Mouse (Mus musculus) lung, postnatal 4 days (tissue): Measurements from ENCODE around the gene Wdr91.

Experiments used
- DNase-seq, 2 experiments: peaks; one replicate each; pipeline ENCODE4 v3.0.0; 2021

Wdr91 gene

DNA sequence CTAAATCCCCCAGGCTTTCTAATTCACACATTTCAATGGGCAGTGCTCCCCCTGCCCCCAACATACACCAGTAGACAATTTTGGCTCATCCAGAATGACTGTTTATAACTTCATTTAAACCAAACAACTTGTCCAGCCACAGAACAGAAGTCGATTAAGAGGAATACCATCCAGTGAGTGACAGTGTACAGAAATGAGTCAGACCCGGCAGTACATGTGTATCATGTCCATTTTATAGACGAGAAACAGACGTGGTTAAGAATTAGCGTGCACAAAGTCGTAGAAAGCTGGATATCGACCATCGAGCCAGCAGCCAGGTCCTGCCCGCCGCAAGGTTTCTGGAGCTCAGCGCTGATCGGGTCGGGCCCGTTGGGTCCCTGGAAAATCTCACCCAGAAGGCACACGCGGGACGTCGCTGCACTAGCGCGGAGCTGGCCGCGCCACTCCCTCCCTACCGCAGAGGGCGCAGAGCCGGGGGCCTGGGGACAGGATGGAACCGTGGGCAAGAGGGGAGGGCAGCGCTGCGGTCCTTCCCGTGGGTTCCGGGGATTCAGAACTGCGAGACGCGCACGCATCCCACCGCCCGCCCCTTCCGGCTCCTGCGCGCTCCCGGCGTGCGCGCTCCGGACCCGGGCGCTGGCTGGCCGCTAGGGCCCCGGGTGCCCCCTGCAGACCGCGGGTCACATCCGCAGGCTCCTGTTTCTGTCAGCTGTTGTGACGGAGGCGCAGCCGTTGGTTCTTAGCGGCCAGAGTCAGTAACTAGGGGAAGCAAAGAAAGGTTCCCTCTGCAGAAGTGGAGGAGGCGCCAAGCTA lies 33.0 kb downstream of the Wdr91 start, which contains the start of gene Cyren:
Cyren (minus strand) TSS at position 552 of the 813 bp plus-strand sequence.
- DNase-seq = peak; percentile 96 to 98

DNA sequence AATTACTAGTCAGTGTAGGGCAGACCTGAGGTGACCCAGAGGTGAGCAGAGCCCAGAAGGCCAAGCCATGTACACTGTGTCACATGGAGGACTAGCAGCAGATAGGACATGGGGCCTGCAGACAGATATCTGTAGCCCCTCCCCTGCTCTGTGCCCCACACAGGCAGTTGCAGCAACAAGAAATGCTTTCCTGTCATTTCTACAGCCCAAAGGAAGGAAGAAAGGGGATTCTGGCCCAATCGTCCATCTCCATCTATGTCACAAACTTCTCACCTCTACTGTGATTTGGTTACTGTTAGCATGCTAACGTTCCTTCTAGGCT lies 33.9 kb downstream of the Wdr91 start:
- no peak for DNase-seq

DNA sequence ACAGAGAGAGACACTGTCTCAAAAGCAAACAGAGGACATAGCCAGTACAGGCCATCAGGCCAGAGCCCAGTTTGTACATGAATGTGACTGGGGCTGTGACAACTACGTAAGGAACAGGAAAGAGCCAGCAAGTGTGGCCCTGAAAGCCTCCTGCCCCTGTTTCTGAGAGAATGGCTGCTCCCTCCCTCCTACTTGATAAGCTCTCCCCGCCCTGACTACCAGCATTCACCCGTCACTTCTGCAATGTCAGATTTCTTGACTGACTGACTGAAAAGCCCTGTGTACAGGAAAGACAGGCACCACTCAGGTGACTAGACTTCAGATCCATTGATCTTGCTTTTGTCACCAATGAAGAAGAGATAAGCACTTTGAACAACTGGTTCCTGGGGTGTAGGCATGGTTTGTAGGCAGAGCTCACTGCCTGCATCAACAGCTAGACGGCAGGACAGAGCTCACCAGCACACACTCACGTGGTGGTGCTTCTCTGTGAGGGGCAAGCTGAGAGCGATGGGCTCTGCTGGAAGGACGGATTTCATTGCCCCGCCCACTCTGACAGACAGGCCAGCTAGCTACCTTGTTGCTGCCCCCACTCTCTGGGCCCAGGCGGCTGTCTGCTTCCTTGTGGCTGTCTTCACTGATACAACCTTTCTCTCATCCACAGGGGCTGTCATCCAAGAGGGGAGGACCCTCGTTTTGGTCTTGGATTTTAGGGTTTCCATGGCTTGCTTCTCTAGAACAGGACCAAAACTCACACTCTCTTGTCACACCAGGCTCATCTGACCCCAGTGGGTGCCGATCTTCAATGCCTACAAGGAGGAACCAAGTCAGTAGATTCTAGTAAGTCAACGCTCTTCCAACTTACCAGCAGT lies 34.5 kb downstream of the Wdr91 start:
- DNase-seq = peak; percentile 40 to 51

DNA sequence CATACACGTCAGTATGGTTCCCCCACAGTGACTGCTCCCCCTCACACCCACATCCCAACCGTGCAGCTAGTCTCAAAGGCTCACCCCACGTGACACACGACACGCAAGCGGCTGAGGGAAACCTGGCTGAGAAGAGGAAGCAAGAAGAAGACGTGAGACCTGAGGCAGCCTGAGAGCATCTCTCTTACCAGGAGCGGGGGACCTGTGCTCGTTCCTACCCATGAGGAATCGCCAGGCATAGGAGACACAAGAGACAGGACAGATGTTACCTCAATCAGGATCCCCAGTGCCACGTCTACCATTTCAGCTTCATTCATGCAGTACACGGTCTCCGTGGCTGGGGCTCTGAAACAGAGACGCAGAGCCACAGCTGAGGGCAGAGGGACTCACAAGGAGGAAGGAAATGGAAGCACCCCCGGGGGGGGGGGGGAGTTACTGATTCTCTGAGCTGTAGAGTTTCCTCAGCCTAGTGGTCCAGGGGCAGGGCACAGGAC lies 35.4 kb downstream of the Wdr91 start:
- DNase-seq = peak; percentile 50 to 60

DNA sequence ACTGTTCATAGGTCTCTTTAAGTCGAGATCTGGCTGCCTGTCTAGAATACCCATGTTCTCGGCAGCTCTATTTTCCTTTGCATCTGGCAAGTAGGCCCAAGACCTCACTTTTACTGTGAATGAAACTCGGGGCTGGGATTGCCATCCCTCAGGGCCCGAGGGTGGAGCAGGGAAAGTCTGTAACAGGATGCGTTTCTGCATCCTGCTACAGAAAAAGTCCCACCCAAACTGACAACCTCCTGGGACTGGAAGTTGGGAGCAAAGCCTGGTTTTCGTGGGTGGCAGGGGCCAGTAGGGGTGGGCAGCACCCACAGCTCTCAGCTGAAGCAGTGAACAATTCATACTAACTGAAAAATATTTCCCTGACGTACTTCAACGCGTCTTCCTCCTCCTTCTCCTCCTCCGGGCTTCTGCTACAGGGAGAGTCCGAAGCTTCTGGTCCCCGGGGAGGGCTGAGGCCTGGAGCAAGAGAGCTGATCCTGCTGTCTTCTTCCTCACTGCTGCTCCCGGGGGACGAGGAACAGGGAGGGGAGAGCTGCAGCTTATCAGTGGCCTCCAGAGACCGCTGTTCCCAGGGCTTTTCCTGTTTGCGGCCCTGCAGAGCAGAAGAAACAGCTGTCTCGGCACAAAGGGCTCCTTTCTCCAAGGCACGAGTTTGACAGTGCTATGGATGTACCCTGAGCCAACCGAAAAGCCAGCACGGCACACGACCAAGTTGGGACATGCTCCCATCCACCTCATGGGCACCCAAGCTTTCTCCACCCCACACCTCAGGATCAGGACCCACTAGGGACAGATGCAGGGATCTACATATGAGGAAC lies 36.4 kb downstream of the Wdr91 start:
- DNase-seq = peak; percentile 72 to 87

DNA sequence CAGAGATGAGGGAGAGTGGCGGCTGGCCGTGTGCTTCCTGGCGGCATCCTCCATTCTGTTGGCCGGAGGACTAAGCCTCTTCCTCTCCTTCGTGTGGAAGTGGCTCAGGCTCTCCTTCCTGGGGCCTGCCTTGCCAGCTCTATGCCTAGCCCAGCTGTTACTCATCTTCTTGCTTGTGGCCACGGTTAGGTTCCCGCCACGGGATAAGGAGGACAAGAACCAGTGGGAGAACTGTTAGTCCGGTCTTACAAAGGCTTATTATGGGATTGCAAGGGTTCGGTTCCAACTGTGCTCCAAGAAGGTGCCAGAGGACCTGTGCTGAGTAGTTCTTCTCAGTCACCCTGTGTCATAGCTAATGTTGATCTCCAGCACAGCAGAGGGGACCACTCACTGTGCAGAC lies 37.8 kb downstream of the Wdr91 start:
- DNase-seq = no peak

DNA sequence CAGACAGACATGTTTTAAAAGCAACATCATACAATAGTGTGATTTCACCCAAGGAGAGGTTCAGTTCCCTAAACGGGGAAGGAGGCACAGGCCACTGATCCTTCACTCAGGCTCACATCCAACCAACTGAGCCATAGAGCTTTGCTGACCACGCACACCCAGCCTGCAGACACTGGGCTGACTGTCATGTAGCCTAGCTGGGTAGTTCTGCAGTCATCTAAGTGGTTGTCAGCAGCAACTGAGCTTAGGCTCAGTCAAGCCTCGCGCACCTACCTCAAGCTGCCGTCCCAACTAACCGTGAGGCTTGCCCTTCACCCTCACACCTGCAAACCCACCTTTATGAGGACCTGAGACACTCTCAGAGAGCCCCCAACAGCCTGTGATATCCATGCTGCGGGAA lies 38.7 kb downstream of the Wdr91 start:
- DNase-seq = no peak

DNA sequence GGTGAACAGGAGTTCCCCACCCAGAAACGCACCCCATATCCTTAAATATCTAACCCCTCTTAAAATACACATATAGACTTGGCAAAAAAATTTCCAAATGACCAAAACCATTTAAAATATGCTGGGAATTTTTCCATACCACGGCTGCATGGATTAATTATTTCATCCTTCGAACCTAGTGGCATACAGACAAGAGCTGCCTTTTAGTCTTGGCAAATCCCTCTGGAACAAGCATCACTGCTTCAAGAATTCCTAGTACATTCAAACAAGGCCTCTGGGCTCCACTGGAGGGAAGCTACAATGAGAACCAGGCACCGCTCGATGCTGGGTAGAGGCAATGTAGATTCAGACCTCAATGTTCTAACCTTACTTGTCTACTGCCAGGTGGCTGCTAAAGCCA lies 40.0 kb downstream of the Wdr91 start:
- DNase-seq = no peak

DNA sequence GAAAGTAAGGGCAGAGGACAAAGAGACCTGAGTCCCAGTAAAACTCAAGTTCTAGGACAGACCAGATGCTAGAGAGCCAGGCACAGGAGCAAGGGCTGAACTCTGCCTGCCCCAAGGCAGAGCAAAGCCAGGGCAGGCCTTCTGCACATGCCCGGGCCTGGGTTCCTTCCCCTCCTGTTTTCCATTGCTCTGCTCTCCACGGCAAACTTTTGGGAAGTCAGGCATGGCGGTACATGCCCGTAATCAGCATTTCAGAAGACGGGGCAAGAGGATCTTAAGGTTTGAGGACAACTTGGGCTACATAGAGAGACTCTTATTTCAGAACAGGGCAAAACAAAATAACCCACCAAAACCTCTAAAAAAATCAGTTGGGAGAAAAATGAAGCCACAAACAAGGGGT lies 40.5 kb downstream of the Wdr91 start:
- DNase-seq = no peak

DNA sequence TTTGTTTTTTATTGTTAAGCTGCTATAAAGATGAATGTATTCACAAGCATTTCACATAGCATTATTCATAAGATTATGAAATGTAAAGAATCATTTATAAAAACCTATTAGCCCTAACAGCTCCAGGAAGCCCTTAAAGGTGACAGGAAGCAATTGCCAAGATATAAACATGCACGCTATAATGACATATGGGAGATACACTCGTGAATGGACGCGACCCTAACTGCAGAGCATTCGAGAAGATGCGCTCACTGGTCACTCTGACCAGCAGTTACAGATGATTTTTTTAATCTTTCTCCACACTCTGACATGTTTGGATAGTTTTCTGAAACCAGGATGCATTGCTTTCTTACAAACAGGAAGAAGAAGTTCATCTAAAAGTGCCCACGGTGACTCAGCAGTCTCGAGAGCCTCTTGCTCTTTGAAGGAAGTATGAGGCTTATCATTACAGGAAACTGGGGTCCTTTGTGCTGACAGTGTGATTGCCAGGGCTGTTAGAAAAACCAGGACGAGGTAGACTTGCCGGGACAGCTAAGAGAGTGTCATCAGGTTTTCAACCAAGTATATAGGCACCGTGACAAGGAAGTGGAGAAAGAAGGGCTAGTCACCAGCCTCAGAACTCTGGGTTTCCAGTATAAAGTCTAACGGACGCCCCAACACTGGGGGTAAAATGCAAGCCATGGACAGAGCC lies 41.3 kb downstream of the Wdr91 start:
- peak in 1 of 2 experiments; percentile 52 for DNase-seq

DNA sequence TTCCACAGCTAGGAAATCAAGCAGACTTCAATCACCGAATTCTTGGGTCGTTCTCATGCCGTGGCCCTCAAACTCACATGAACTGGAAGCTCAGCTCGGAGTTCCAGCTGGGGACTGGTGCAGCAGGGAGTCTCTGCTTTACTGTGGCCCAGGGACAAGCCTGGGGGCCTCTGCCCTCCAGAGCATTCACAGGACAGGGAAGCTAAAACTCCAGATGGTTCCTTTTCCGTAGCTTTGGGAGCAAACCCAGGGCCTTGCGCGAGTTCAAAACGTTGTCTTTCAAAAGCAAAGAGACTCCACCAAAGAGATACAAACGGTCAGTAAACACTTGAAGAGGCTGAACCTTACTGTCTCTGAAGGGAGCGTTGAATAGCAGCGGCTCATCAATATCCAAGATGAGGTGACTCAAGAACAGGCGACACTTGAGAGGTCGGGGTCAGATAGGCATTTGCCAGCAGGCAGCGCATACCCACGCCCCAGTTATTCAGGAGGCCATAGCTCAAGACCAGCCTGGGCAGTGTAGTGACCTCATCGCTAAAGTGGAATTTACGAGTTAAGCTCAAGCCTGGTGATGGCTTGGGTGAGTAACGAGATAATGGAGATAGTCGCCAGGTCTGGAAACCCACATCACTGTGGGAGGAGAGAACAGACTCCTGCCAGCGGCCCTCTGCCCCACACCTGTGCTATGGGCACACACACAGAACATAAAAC lies 42.0 kb downstream of the Wdr91 start:
- peak in 1 of 2 experiments; percentile 55 for DNase-seq

DNA sequence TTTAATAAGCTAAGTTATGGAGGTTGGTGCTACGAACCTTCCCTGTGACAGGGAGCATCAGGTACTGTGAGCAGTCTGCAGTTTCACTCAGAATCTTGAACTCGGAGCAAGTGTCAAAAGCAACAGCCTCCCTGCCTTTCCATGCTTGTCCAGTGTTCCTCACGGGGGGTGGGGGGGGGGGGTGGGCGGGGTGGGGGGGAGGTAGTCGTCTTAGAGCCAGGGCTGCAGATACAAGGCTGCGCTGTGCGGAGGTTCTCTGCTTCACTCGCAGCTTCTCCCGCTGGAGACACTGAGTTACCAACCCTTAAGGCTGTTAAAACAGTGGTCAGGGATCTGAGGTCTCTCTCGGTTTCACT lies 42.7 kb downstream of the Wdr91 start:
- DNase-seq = no peak

DNA sequence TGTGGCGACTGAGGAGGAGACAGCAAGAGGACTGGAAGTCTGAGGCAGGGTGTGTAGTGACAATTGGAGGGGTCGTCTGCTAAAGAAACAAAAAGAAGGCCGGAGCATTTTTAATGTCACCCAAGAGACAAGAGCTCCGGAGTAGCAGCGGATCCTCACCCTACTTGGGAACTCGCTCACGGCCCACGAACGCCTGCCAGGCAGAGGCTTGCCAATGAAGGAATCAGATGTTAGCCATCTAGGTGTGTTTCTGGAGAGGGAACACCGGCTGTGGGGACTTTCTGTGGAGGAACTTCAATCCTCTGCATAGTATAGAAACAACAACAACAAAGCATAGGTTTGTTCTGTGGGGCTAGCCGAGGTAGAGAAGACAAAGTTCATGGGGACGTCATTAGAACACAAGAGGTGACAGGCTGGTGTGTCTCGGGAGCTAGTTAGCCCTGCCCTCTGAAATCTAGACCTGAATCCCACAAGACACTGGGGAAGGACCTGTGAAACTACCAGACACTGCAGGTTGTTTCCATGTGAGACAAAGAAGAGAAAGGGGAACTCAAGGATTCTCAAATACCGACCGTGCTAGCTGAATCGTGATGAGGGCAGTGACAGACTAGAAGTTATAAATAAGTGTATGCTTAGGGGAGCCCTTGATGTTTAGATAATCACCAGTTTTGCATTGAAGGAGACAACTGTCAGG lies 43.2 kb downstream of the Wdr91 start:
- no peak for DNase-seq

DNA sequence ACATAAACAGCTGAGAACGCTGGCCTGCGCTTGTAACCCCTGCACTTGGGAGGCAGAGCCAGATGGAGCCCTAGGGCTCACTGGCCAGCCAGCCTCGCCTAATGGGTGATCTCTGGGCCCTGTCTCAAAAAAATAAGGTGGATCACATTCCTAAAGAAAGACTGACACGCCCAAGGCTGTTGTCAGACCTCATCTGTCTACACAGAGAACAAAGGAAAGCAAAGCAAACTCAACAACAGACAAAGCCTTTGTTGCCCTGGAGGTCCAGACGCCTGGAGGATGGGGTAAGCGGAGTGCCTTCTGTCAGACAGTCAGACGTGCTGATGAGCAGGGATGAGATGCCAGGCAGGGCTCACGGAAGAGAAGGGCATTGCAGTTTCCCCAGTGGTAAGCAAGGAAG lies 43.9 kb downstream of the Wdr91 start:
- DNase-seq = no peak

DNA sequence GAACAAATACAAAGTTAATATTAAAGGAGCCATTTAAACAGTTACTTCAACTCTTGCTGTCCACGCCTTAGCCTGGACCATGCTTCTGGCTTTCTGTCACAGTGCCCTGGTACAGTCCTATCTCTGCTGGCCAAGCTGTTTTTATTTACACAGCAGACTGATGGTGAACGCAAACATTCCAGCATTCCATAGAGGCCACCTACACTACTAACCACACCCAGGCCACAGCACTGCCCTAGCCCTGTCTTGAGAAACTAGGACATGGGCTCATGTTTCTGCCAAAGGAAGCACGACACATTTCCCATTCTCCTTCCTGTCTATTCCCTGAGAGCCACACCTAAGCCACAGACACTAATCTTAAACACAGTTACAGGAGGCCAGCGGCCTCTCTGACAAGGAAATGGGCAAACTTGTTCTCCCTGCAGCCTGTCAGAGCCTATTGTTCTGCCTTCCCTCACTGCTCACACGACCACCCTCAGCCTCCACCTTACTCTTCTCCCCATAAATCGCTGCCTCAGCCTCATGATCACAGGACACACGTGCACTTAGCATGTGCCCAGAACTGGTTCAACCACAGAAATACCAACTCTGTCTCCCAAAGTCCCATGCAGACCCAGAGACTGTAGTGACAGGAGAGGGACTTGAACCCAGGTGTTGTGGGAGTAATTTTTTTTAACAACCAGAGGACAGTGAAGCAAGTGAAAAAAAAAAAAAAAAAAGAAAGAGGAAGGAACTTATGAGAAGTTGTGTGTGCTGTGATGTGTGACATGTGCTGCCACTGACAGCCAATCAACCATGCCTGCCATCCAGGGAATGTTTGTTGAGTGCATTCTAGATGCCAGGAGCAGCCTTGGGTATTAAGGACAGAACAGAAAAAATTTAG lies 44.7 kb downstream of the Wdr91 start:
- DNase-seq = peak; percentile 63 to 82

DNA sequence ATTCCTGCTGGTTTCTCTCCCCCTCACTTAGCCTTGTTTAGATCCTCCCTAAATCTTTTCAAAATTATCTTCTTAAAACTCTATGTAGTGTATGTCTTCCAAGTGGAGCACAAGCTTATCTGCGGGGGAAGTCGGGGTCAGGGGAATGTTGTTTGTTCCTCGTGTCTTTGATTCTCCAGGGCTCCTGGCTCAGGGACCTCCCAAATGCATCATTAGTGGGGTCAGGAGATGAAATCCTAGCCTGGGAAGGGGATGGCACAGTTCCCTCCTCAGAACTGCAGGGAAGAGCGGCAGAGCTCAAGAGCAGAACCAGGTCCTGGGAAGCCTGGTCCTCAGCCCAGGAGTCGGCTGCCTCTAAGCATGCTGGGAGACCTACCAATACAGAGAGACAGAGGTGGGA lies 45.5 kb downstream of the Wdr91 start:
- no peak for DNase-seq

DNA sequence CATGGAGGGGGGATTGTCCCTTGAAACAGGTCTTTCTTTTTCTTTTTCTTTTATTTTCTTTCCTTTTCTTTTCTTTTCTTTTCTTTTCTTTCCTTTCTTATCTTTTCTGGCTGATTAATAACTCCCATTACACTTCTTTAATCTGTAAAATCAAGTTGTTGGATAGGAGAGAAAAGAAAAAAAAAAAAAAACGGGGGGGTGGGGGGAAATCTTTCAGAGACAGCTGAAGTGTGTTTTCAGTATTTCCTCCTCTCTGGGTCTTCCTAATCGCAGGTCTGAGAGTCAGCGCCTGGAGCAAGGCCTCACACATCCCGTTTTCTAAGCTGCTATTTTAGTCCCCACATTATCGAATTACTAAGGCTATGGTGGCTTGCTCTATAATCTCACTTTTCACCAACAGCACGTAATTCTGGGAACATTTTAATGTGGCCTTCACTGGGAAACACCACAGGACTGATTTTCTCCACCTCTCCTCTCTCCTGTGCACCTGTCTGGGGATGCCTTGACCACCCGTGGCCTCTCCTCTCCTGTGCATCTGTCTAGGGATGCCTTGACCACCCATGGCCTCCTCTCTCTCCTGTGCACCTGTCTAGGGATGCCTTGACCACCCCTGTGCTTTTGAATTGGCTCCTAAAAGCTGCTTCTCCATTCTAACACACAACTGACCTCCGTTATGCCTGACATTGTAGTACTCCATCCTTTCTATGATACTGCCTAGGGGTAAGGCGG lies 46.7 kb downstream of the Wdr91 start:
- no peak for DNase-seq

DNA sequence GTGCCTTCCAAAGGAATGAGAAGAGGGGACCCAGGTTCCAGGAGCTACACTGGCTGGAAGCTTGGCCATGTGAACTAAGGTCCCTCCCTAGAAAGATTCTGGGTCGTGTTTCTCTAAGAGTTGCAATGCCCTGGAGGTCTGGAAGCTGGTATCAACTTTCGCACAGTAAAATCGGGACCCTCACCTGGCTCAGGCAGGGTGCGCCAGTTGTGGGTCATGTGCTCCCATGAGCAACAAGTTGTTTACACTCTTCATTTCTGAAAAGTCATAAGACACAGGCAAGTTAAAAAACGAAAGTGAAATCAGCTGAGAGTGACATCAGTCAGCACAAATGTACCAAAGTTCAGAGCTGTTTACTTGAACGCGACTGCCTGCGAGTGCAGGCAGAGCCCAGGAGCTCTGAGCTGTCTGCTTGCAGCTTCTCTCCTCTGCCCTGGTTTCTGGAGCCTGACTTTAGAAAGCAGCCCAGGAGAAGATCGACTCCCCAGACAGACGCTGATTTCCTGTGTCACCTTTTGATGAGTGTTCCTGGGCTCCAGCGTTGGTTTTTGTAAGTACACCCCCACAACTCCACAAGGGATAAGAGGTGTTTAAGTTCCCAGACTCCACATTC lies 47.8 kb downstream of the Wdr91 start, which contains the start of gene Tmem140:
Tmem140 (plus strand) TSS at position 356 of the 613 bp plus-strand sequence.
- DNase-seq = peak; percentile 55 to 58

DNA sequence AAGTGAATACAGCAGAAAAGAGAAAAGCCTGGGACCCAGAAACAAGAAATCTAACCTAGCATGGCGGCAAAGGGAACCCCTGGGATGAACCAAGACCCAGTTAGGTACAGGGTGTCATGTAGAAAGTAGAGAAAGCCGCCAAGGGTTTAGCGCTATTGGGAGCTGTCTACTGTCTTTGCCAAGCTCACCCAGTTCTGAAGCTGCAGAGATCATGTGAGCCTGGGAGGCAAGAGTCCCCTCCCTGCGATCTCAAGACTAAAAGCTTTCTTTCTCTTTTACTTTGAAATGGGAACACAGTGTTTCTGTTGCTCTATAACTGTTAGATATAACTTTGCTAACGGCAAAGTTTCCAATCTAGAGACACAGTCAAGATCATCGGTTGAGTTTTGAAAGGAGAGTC lies 48.3 kb downstream of the Wdr91 start:
- no peak for DNase-seq
